Mouse (Mus musculus): ENCODE measurements around the gene Gtf2f2. TPM values are rescaled to one million over a fixed set of nuclear protein-coding genes. Genes with fewer than 3 reads are reported as not detected.

Gene Gtf2f2
- polyA plus RNA-seq, 1 experiment from 2014 or later, result 23.3 TPM

- Histone ChIP-seq H3K36me3 (no peaks in the 10 kb centered on the region), H3K4me3 (no peak overlapping the region), H3K4me1 (replicated peaks) (no peaks in the 10 kb centered on the region), H3K9ac (no peak overlapping the region), H3K27ac (no peak overlapping the region), H3K4me2 (no peak overlapping the region), H3K9me3 (replicated peaks) (no peaks in the 10 kb centered on the region), H3K27me3 (no peaks in the 10 kb centered on the region)
- WGBS, result 89% methylated on average over 6 of the region's 6 CpGs
- ATAC-seq (replicated peaks; ENCODE audit: insufficient number of reproducible peaks, insufficient read depth, low FRiP score, low read depth), result no peak
Measured at GRCm38 (mm10) chr14:75911968-75912367, 98.7 kb downstream of the Gtf2f2 start.

GRCm38 (mm10) chr14:75906931-75907330 is 103.7 kb downstream of the Gtf2f2 start:
- H3K4me2 ChIP-seq, result no peak overlapping the region
- no peaks in the 10 kb centered on the region for H3K27me3 ChIP-seq
- H3K4me3 ChIP-seq, result no peak overlapping the region
- H3K9ac ChIP-seq, result no peak overlapping the region
- H3K36me3 ChIP-seq, result peaks cover 16% of the 10 kb centered on the region
- no peaks in the 10 kb centered on the region for H3K9me3 ChIP-seq (replicated peaks)
- H3K27ac ChIP-seq, result no peak overlapping the region
- WGBS, result 89% methylated on average over 8 of the region's 8 CpGs
- no peaks in the 10 kb centered on the region for H3K4me1 ChIP-seq (replicated peaks)
- ATAC-seq (replicated peaks; ENCODE audit: insufficient number of reproducible peaks, insufficient read depth, low FRiP score, low read depth), result no peak

DNA sequence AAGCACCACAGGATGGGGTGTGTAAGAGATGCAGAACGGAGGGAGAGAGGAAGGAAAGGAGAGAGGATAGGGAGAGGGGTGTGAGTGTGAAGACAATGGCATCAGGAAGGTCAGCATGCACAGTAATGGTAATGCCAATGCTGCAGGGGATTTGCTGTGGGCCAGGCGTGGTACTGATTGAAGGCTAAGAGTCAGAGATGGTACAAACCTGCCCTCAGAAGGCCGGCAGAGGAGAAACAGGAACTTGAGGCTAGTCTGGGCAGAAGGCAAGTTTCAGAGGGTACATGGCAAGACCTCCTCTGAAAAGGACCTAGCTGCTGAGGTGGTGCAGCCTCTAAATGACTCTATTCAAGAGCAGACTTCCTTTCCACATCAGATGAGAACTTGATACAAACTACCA is 105.7 kb downstream of the Gtf2f2 start:
- Histone ChIP-seq H3K4me3 (no peak overlapping the region), H3K9ac (no peak overlapping the region)

DNA sequence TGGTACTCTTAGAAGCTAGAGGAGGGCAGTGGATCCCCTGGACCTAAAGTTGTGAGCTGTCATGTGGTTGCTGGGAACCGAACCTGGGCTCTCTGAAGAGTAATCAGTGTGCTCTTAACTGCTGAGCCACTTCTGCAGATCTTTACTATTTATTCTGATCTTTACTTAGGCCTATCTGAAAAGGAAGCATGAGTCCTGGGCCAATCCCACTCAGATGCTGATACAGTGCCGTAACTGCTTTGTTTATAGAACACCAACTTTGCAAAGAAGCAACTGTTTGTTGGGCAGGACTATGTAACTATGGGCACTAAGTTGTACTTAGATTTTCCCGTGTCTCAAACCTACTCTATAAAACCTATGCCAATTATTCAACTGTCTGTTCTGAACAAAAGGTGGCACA is 107.5 kb downstream of the Gtf2f2 start:
- no peak for ATAC-seq (replicated peaks; ENCODE audit: insufficient number of reproducible peaks, insufficient read depth, low FRiP score, low read depth)
- no peaks in the 10 kb centered on the region for H3K9me3 ChIP-seq (replicated peaks)
- 85% methylated on average over 3 of the region's 3 CpGs for WGBS
- H3K9ac ChIP-seq, result no peak overlapping the region
- H3K4me1 ChIP-seq (replicated peaks), result no peaks in the 10 kb centered on the region
- H3K27me3 ChIP-seq, result no peaks in the 10 kb centered on the region
- no peak overlapping the region for H3K27ac ChIP-seq
- no peak overlapping the region for H3K4me3 ChIP-seq
- no peak overlapping the region for H3K4me2 ChIP-seq
- H3K36me3 ChIP-seq, result peaks cover 16% of the 10 kb centered on the region

More for the DNA sequence above, 105.7 kb downstream of the Gtf2f2 start:
- H3K9me3 ChIP-seq (replicated peaks), result no peaks in the 10 kb centered on the region
- ATAC-seq (replicated peaks; ENCODE audit: insufficient number of reproducible peaks, insufficient read depth, low FRiP score, low read depth), result no peak
- H3K4me2 ChIP-seq, result no peak overlapping the region
- WGBS, result 95% methylated on average over 3 of the region's 3 CpGs
- H3K36me3 ChIP-seq, result peaks cover 16% of the 10 kb centered on the region
- no peaks in the 10 kb centered on the region for H3K27me3 ChIP-seq
- no peaks in the 10 kb centered on the region for H3K4me1 ChIP-seq (replicated peaks)
- no peak overlapping the region for H3K27ac ChIP-seq

GRCm38 (mm10) chr14:75902013-75902412 is 108.7 kb downstream of the Gtf2f2 start:
- H3K27me3 ChIP-seq, result no peaks in the 10 kb centered on the region
- no peaks in the 10 kb centered on the region for H3K9me3 ChIP-seq (replicated peaks)
- WGBS, result 86% methylated on average over 2 of the region's 2 CpGs
- H3K4me1 ChIP-seq (replicated peaks), result no peaks in the 10 kb centered on the region
- H3K27ac ChIP-seq, result no peak overlapping the region
- H3K36me3 ChIP-seq, result peaks cover 16% of the 10 kb centered on the region
- H3K9ac ChIP-seq, result no peak overlapping the region
- ATAC-seq (replicated peaks; ENCODE audit: insufficient number of reproducible peaks, insufficient read depth, low FRiP score, low read depth), result no peak
- no peak overlapping the region for H3K4me3 ChIP-seq
- H3K4me2 ChIP-seq, result no peak overlapping the region

GRCm38 (mm10) chr14:75900793-75901499 is 109.7 kb downstream of the Gtf2f2 start:
- 58% methylated on average over 5 of the region's 5 CpGs for WGBS
- no peaks in the 10 kb centered on the region for H3K9me3 ChIP-seq (replicated peaks)
- H3K27me3 ChIP-seq, result no peaks in the 10 kb centered on the region
- H3K36me3 ChIP-seq, result peaks cover 13% of the 10 kb centered on the region
- no peak overlapping the region for H3K4me3 ChIP-seq
- ATAC-seq (replicated peaks; ENCODE audit: insufficient number of reproducible peaks, insufficient read depth, low FRiP score, low read depth), result no peak
- no peak overlapping the region for H3K27ac ChIP-seq
- no peak overlapping the region for H3K4me2 ChIP-seq
- no peak overlapping the region for H3K9ac ChIP-seq
- no peaks in the 10 kb centered on the region for H3K4me1 ChIP-seq (replicated peaks)

DNA sequence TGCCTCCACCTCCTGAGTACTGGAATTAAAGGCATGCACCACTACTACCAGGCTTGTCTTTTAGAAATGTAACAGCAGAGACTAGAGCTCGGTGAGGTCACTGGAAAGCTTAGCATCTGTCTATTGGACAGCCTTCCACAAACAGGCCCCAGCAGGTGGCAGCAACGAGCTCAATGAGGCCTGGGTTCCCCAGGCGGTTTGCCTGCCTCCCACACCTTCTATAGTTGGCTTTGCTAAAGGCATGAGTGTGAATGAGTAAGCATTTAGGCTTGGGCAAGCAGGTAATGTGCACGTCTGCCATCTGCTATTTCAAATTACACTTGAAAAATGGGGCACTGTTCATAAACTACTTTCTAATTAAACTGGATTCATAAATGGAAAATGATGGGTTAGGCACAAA is 111.1 kb downstream of the Gtf2f2 start:
- Histone ChIP-seq H3K9me3 (replicated peaks) (no peaks in the 10 kb centered on the region), H3K4me2 (no peak overlapping the region), H3K4me1 (replicated peaks) (no peaks in the 10 kb centered on the region), H3K9ac (no peak overlapping the region), H3K4me3 (no peak overlapping the region), H3K36me3 (peaks cover under 1% of the 10 kb centered on the region), H3K27me3 (no peaks in the 10 kb centered on the region), H3K27ac (no peak overlapping the region)
- no peak for ATAC-seq (replicated peaks; ENCODE audit: insufficient number of reproducible peaks, insufficient read depth, low FRiP score, low read depth)
- 28% methylated on average over 4 of the region's 4 CpGs for WGBS

DNA sequence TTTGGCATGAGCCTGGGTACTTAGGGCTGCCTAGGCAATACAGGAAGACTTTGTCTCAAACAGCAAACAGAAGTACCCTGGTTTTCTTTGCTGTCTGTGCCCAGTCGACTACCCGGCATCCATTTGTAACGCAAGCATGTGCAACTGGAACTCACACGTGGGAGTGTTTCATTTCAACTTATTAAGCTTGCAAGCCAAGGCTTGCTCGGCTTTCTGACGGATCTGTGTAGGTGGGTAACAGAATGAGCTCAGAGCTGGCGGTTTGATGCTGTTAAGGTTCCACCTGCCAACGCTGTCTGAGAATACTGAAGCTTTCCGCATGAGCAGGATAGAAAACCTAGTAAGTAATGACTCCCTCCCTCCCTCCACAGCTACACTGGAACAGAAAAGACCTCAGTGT is 118.5 kb downstream of the Gtf2f2 start:
- Histone ChIP-seq H3K9me3 (replicated peaks) (no peaks in the 10 kb centered on the region), H3K27ac (no peak overlapping the region), H3K4me3 (no peak overlapping the region), H3K27me3 (no peaks in the 10 kb centered on the region), H3K4me1 (replicated peaks) (no peaks in the 10 kb centered on the region), H3K9ac (no peak overlapping the region), H3K36me3 (no peaks in the 10 kb centered on the region), H3K4me2 (no peak overlapping the region)
- 80% methylated on average over 9 of the region's 9 CpGs for WGBS
- ATAC-seq (replicated peaks; ENCODE audit: insufficient number of reproducible peaks, insufficient read depth, low FRiP score, low read depth), result no peak

- H3K36me3 ChIP-seq, result no peaks in the 10 kb centered on the region
- WGBS, result 79% methylated on average over 5 of the region's 5 CpGs
- no peak overlapping the region for H3K4me3 ChIP-seq
- H3K27ac ChIP-seq, result no peak overlapping the region
- no peaks in the 10 kb centered on the region for H3K9me3 ChIP-seq (replicated peaks)
- no peaks in the 10 kb centered on the region for H3K27me3 ChIP-seq
- no peak overlapping the region for H3K4me2 ChIP-seq
- H3K9ac ChIP-seq, result no peak overlapping the region
- no peak for ATAC-seq (replicated peaks; ENCODE audit: insufficient number of reproducible peaks, insufficient read depth, low FRiP score, low read depth)
- H3K4me1 ChIP-seq (replicated peaks), result 0 out of 2 replicates have a peak, but pooled peaks cover 4% of the 10 kb centered on the region
Measured at GRCm38 (mm10) chr14:75883873-75884272, 126.8 kb downstream of the Gtf2f2 start.

DNA sequence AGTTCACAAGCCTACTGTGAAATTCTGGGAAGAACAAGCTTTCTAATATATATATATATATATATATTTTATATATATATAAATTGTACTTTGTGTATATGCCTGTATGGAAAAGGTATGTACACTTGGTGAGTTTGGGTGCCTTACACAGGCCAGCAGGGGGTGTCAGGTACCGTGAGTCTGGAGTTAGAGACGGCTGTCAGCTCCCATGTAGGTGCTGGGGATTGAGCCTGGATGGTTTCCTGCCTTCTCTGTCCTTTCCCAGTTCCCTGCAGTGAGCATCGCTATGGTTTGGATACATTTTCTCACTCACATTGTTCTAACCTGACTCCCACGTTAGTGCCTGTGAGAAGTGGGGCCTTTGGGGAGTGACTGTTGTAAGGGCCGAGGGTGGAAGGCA is 127.3 kb downstream of the Gtf2f2 start:
- Histone ChIP-seq H3K36me3 (no peaks in the 10 kb centered on the region), H3K4me1 (replicated peaks) (0 out of 2 replicates have a peak, but pooled peaks cover 4% of the 10 kb centered on the region), H3K4me3 (no peak overlapping the region), H3K27ac (no peak overlapping the region), H3K9me3 (replicated peaks) (no peaks in the 10 kb centered on the region), H3K9ac (no peak overlapping the region), H3K4me2 (no peak overlapping the region), H3K27me3 (no peaks in the 10 kb centered on the region)
- WGBS, result 74% methylated on average over 5 of the region's 5 CpGs
- ATAC-seq (replicated peaks; ENCODE audit: insufficient number of reproducible peaks, insufficient read depth, low FRiP score, low read depth), result no peak

DNA sequence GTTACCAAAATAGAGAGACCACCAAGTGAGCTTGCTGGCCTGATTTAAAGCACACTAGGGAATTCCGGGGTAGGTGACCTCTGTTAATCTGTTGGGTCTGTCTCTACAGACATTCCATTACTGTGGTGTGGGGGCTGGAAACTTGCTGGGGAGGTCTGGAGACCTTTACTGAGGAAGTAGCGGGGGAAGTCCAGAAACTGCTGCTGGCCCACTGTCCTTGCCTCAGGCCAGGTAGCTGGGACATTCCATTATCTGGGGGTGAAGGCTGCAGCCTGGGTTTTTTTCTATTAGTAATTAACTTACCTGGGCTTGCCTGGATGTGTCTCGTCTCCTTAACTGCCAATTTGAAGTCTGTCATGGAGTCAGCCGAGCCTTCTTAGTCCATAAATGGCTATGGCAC is 128.8 kb downstream of the Gtf2f2 start:
- H3K9me3 ChIP-seq (replicated peaks), result no peaks in the 10 kb centered on the region
- 36% methylated on average over 4 of the region's 4 CpGs for WGBS
- no peaks in the 10 kb centered on the region for H3K36me3 ChIP-seq

GRCm38 (mm10) chr14:75878980-75879379 is 131.7 kb downstream of the Gtf2f2 start:
- Histone ChIP-seq H3K9me3 (replicated peaks) (no peaks in the 10 kb centered on the region), H3K36me3 (no peaks in the 10 kb centered on the region), H3K27me3 (no peaks in the 10 kb centered on the region), H3K4me2 (peak overlapping the region; percentile 35; the same call in 1 of the 2 replicates), H3K4me1 (replicated peaks) (peaks cover 10% of the 10 kb centered on the region; the same call in 1 of the 2 replicates), H3K4me3 (no peak overlapping the region), H3K27ac (no peak overlapping the region), H3K9ac (no peak overlapping the region)
- no peak for ATAC-seq (replicated peaks; ENCODE audit: insufficient number of reproducible peaks, insufficient read depth, low FRiP score, low read depth)
- WGBS, result 25% methylated on average over 8 of the region's 8 CpGs

More for the DNA sequence above, 128.8 kb downstream of the Gtf2f2 start:
- Histone ChIP-seq H3K27ac (no peak overlapping the region), H3K27me3 (no peaks in the 10 kb centered on the region), H3K4me2 (no peak overlapping the region), H3K4me1 (replicated peaks) (0 out of 2 replicates have a peak, but pooled peaks cover 4% of the 10 kb centered on the region), H3K9ac (no peak overlapping the region), H3K4me3 (no peak overlapping the region)
- no peak for ATAC-seq (replicated peaks; ENCODE audit: insufficient number of reproducible peaks, insufficient read depth, low FRiP score, low read depth)

Data from heart, embryonic 15.5 days (tissue).